Mouse (Mus musculus): ENCODE measurements around the gene Ptpn7. TPM values are rescaled to one million over a fixed set of nuclear protein-coding genes. Genes with fewer than 3 reads are reported as not detected.

Gene Ptpn7
- polyA plus RNA-seq, 1 experiment from 2014 or later, result 1.8 TPM

- WGBS, result 88% methylated on average over 2 of the region's 2 CpGs
Observed at GRCm38 (mm10) chr1:135143940-135144339, 11.4 kb downstream of the Ptpn7 start.

GRCm38 (mm10) chr1:135146077-135146945 is 13.8 kb downstream of the Ptpn7 start, which contains the start of gene Arl8a:
Arl8a (plus strand) TSS chr1:135146824.
- H3K4me3 ChIP-seq (ENCODE audit: low read depth, low read length), result peak within 1 kb of the TSS; percentile 93
- ATAC-seq (replicated peaks; ENCODE audit: low FRiP score) (peak; percentile 87), DNase-seq (ENCODE audit: low spot score) (peak; percentile 91)
- H3K36me3 ChIP-seq (ENCODE audit: control insufficient read depth, insufficient read depth, low read length), result no peaks in the 10 kb centered on the region
- peak within 1 kb of the TSS; percentile 74 for H3K27ac ChIP-seq (ENCODE audit: low read depth, low read length)
- no peaks in the 10 kb centered on the region for H3K27me3 ChIP-seq (ENCODE audit: control insufficient read depth, insufficient read depth, low read length)
- WGBS, result under 1% methylated on average over 67 of the region's 78 CpGs
- no peaks in the 10 kb centered on the region for H3K9me3 ChIP-seq (ENCODE audit: control insufficient read depth, low read length)
- H3K9ac ChIP-seq (ENCODE audit: low read length), result peak within 1 kb of the TSS; percentile 95
- peak within 1 kb of the TSS; percentile 86 for H3K4me2 ChIP-seq (ENCODE audit: low read depth, low read length, severe bottlenecking)
- peaks cover 7% of the 10 kb centered on the region; the same call in 1 of the 2 replicates for H3K4me1 ChIP-seq (replicated peaks; ENCODE audit: control insufficient read depth, insufficient read depth, low read length)

More at GRCm38 (mm10) chr1:135143940-135144339, 11.4 kb downstream of the Ptpn7 start:
- no peak overlapping the region for H3K9ac ChIP-seq (ENCODE audit: low read length)
- no peak overlapping the region for H3K4me2 ChIP-seq (ENCODE audit: low read depth, low read length, severe bottlenecking)
- no peaks in the 10 kb centered on the region for H3K36me3 ChIP-seq (ENCODE audit: control insufficient read depth, insufficient read depth, low read length)
- no peak overlapping the region for H3K4me3 ChIP-seq (ENCODE audit: low read depth, low read length)
- H3K4me1 ChIP-seq (replicated peaks; ENCODE audit: control insufficient read depth, insufficient read depth, low read length), result peaks cover 7% of the 10 kb centered on the region; the same call in 1 of the 2 replicates
- ATAC-seq (replicated peaks; ENCODE audit: low FRiP score) (no peak), DNase-seq (ENCODE audit: low spot score) (no peak)
- H3K27ac ChIP-seq (ENCODE audit: low read depth, low read length), result no peak overlapping the region
- no peaks in the 10 kb centered on the region for H3K9me3 ChIP-seq (ENCODE audit: control insufficient read depth, low read length)
- no peaks in the 10 kb centered on the region for H3K27me3 ChIP-seq (ENCODE audit: control insufficient read depth, insufficient read depth, low read length)

GRCm38 (mm10) chr1:135146946-135147701 is 14.6 kb downstream of the Ptpn7 start:
- Histone ChIP-seq H3K9ac (ENCODE audit: low read length) (peak overlapping the region; percentile 95), H3K27me3 (ENCODE audit: control insufficient read depth, insufficient read depth, low read length) (no peaks in the 10 kb centered on the region), H3K4me1 (replicated peaks; ENCODE audit: control insufficient read depth, insufficient read depth, low read length) (peaks cover 7% of the 10 kb centered on the region; the same call in 1 of the 2 replicates), H3K4me2 (ENCODE audit: low read depth, low read length, severe bottlenecking) (peak overlapping the region; percentile 86), H3K27ac (ENCODE audit: low read depth, low read length) (peak overlapping the region; percentile 74), H3K4me3 (ENCODE audit: low read depth, low read length) (peak overlapping the region; percentile 93), H3K36me3 (ENCODE audit: control insufficient read depth, insufficient read depth, low read length) (no peaks in the 10 kb centered on the region), H3K9me3 (ENCODE audit: control insufficient read depth, low read length) (no peaks in the 10 kb centered on the region)
- DNase-seq (ENCODE audit: low spot score), result peak; percentile 81
- peak; percentile 71 for ATAC-seq (replicated peaks; ENCODE audit: low FRiP score)
- under 1% methylated on average over 69 of the region's 69 CpGs for WGBS

GRCm38 (mm10) chr1:135147702-135148058 is 15.2 kb downstream of the Ptpn7 start:
- 0% methylated on average over 7 of the region's 7 CpGs for WGBS
- no peaks in the 10 kb centered on the region for H3K27me3 ChIP-seq (ENCODE audit: control insufficient read depth, insufficient read depth, low read length)
- H3K4me1 ChIP-seq (replicated peaks; ENCODE audit: control insufficient read depth, insufficient read depth, low read length), result peaks cover 7% of the 10 kb centered on the region; the same call in 1 of the 2 replicates
- no peaks in the 10 kb centered on the region for H3K9me3 ChIP-seq (ENCODE audit: control insufficient read depth, low read length)
- H3K4me2 ChIP-seq (ENCODE audit: low read depth, low read length, severe bottlenecking), result peak overlapping the region; percentile 86
- H3K4me3 ChIP-seq (ENCODE audit: low read depth, low read length), result peak overlapping the region; percentile 93
- H3K9ac ChIP-seq (ENCODE audit: low read length), result peak overlapping the region; percentile 95
- DNase-seq (ENCODE audit: low spot score) (no peak), ATAC-seq (replicated peaks; ENCODE audit: low FRiP score) (no peak)
- no peak overlapping the region for H3K27ac ChIP-seq (ENCODE audit: low read depth, low read length)
- H3K36me3 ChIP-seq (ENCODE audit: control insufficient read depth, insufficient read depth, low read length), result no peaks in the 10 kb centered on the region

GRCm38 (mm10) chr1:135148476-135148875 is 16.0 kb downstream of the Ptpn7 start:
- WGBS, result 86% methylated on average over 4 of the region's 4 CpGs
- H3K27me3 ChIP-seq (ENCODE audit: control insufficient read depth, insufficient read depth, low read length), result no peaks in the 10 kb centered on the region
- peak overlapping the region; percentile 95 for H3K9ac ChIP-seq (ENCODE audit: low read length)
- H3K9me3 ChIP-seq (ENCODE audit: control insufficient read depth, low read length), result no peaks in the 10 kb centered on the region
- peak overlapping the region; percentile 93 for H3K4me3 ChIP-seq (ENCODE audit: low read depth, low read length)
- H3K36me3 ChIP-seq (ENCODE audit: control insufficient read depth, insufficient read depth, low read length), result no peaks in the 10 kb centered on the region
- peaks cover 7% of the 10 kb centered on the region; the same call in 1 of the 2 replicates for H3K4me1 ChIP-seq (replicated peaks; ENCODE audit: control insufficient read depth, insufficient read depth, low read length)
- ATAC-seq (replicated peaks; ENCODE audit: low FRiP score) (no peak), DNase-seq (ENCODE audit: low spot score) (no peak)
- H3K27ac ChIP-seq (ENCODE audit: low read depth, low read length), result no peak overlapping the region
- H3K4me2 ChIP-seq (ENCODE audit: low read depth, low read length, severe bottlenecking), result peak overlapping the region; percentile 86

GRCm38 (mm10) chr1:135148996-135149395 is 16.5 kb downstream of the Ptpn7 start:
- DNase-seq (ENCODE audit: low spot score) (no peak), ATAC-seq (replicated peaks; ENCODE audit: low FRiP score) (no peak)
- Histone ChIP-seq H3K9me3 (ENCODE audit: control insufficient read depth, low read length) (no peaks in the 10 kb centered on the region), H3K27ac (ENCODE audit: low read depth, low read length) (no peak overlapping the region), H3K9ac (ENCODE audit: low read length) (no peak overlapping the region), H3K4me3 (ENCODE audit: low read depth, low read length) (no peak overlapping the region), H3K36me3 (ENCODE audit: control insufficient read depth, insufficient read depth, low read length) (no peaks in the 10 kb centered on the region), H3K4me1 (replicated peaks; ENCODE audit: control insufficient read depth, insufficient read depth, low read length) (peaks cover 8% of the 10 kb centered on the region; the same call in 1 of the 2 replicates), H3K27me3 (ENCODE audit: control insufficient read depth, insufficient read depth, low read length) (no peaks in the 10 kb centered on the region), H3K4me2 (ENCODE audit: low read depth, low read length, severe bottlenecking) (no peak overlapping the region)
- 74% methylated on average over 5 of the region's 5 CpGs for WGBS

- H3K27ac ChIP-seq (ENCODE audit: low read depth, low read length), result peak overlapping the region; percentile 70; the same call in 1 of the 2 replicates
- peaks cover 6% of the 10 kb centered on the region for H3K4me1 ChIP-seq (replicated peaks; ENCODE audit: control insufficient read depth, insufficient read depth, low read length)
- H3K9me3 ChIP-seq (ENCODE audit: control insufficient read depth, low read length), result no peaks in the 10 kb centered on the region
- DNase-seq (ENCODE audit: low spot score), result no peak
- H3K27me3 ChIP-seq (ENCODE audit: control insufficient read depth, insufficient read depth, low read length), result no peaks in the 10 kb centered on the region
- peak overlapping the region; percentile 34 for H3K4me2 ChIP-seq (ENCODE audit: low read depth, low read length, severe bottlenecking)
- WGBS, result 12% methylated on average over 11 of the region's 13 CpGs
- no peaks in the 10 kb centered on the region; the same call in 1 of the 2 replicates for H3K36me3 ChIP-seq (ENCODE audit: control insufficient read depth, insufficient read depth, low read length)
- H3K9ac ChIP-seq (ENCODE audit: low read length), result peak overlapping the region; percentile 57; the same call in 1 of the 2 replicates
- H3K4me3 ChIP-seq (ENCODE audit: low read depth, low read length), result 0 out of 2 replicates have a peak overlapping the region, but pooled peaks have one; percentile 14
- ATAC-seq (replicated peaks; ENCODE audit: low FRiP score), result peak; percentile 34
Observed at GRCm38 (mm10) chr1:135154011-135154410, 21.5 kb downstream of the Ptpn7 start.

GRCm38 (mm10) chr1:135154411-135154959 is 22.0 kb downstream of the Ptpn7 start:
- 0 out of 2 replicates have a peak overlapping the region, but pooled peaks have one; percentile 14 for H3K4me3 ChIP-seq (ENCODE audit: low read depth, low read length)
- WGBS, result 2% methylated on average over 14 of the region's 14 CpGs
- H3K4me1 ChIP-seq (replicated peaks; ENCODE audit: control insufficient read depth, insufficient read depth, low read length), result peaks cover 6% of the 10 kb centered on the region
- peak overlapping the region; percentile 70; the same call in 1 of the 2 replicates for H3K27ac ChIP-seq (ENCODE audit: low read depth, low read length)
- H3K9ac ChIP-seq (ENCODE audit: low read length), result peak overlapping the region; percentile 57; the same call in 1 of the 2 replicates
- DNase-seq (ENCODE audit: low spot score) (peak; percentile 87), ATAC-seq (replicated peaks; ENCODE audit: low FRiP score) (peak; percentile 54)
- H3K4me2 ChIP-seq (ENCODE audit: low read depth, low read length, severe bottlenecking), result peak overlapping the region; percentile 34
- H3K9me3 ChIP-seq (ENCODE audit: control insufficient read depth, low read length), result no peaks in the 10 kb centered on the region
- H3K36me3 ChIP-seq (ENCODE audit: control insufficient read depth, insufficient read depth, low read length), result no peaks in the 10 kb centered on the region; the same call in 1 of the 2 replicates
- H3K27me3 ChIP-seq (ENCODE audit: control insufficient read depth, insufficient read depth, low read length), result no peaks in the 10 kb centered on the region

Measured in forebrain, embryonic 11.5 days (tissue).